Mouse (Mus musculus) heart, adult 2 months (tissue): Measurements from ENCODE around the gene Nipsnap3b. TPM values are rescaled to one million over a fixed set of nuclear protein-coding genes. Genes with fewer than 3 reads are reported as not detected.

Experiments
- DNase-seq, 2 experiments: peaks; one replicate each; pipeline ENCODE4 v3.0.0; 2021
- H3K27ac ChIP-seq: fragments of 200-600 bp; 2 replicates; pipeline ENCODE4 v1.8.1; 2022
- H3K27me3 ChIP-seq: fragments of 200-500 bp; 2 replicates; pipeline ENCODE4 v1.6.1; 2012; ENCODE audit warnings: mild to moderate bottlenecking, low read length, inconsistent platforms, mixed read lengths; ENCODE audit not compliant: control insufficient read depth, insufficient read depth
- H3K36me3 ChIP-seq: fragments of 200-500 bp; 2 replicates; pipeline ENCODE4 v1.6.1; 2012; ENCODE audit warnings: low read length, inconsistent platforms; ENCODE audit not compliant: control insufficient read depth, insufficient read depth
- H3K4me1 ChIP-seq: fragments of 200-500 bp; 2 replicates; pipeline ENCODE4 v1.6.1; 2011; ENCODE audit warnings: low read length; ENCODE audit not compliant: control insufficient read depth, insufficient read depth
- H3K4me3 ChIP-seq: fragments of 200-600 bp; 2 replicates; pipeline ENCODE4 v1.8.1; 2022
- H3K79me2 ChIP-seq: fragments of 200-500 bp; replicated peaks from 2 replicates; pipeline ENCODE4 v1.6.1; 2012; ENCODE audit warnings: mild to moderate bottlenecking, inconsistent platforms, low read length, moderate library complexity, mixed read lengths; ENCODE audit not compliant: control insufficient read depth, insufficient read depth
- H3K9ac ChIP-seq: fragments of 200-500 bp; 2 replicates; pipeline ENCODE4 v1.6.1; 2012; ENCODE audit warnings: low read depth, mild to moderate bottlenecking, control low read depth, inconsistent platforms, low read length, mixed read lengths
- CTCF ChIP-seq: fragments of 200-600 bp; IDR thresholded peaks from 2 replicates; pipeline ENCODE4 v1.8.1; 2022; ENCODE audit warnings: antibody characterized with exemption, mild to moderate bottlenecking, moderate library complexity
- EP300 ChIP-seq: fragments of 200-500 bp; IDR thresholded peaks from 2 replicates; pipeline ENCODE4 v1.6.1; 2011; ENCODE audit warnings: low read depth, low read length, control low read depth; ENCODE audit not compliant: insufficient read depth
- POLR2A ChIP-seq: fragments of 200-500 bp; IDR thresholded peaks from 2 replicates; pipeline ENCODE4 v1.6.1; 2011; ENCODE audit warnings: mild to moderate bottlenecking, low read depth, low read length, control low read depth; ENCODE audit not compliant: insufficient read depth
- WGBS: fragments of 180-500 bp; shearing (Covaris S2); methylation state at CpG from one replicate; pipeline ENCODE4 v1.1.7; 2018; 5-methylcytosine and 5-hydroxymethylcytosine counted together
- intact Hi-C: fragments of 180-260 bp; cut with DNase I; formaldehyde crosslinking; loops from one replicate; pipeline ENCODE4 v1.15.1; 2025
- long read RNA-seq: library from polyadenylated mRNA; stranded (forward); transcript quantifications from one replicate; pipeline ENCODE4 v2.0.0, GENCODE M21; 2021
- polyA plus RNA-seq: library from polyadenylated mRNA; depleted of rRNA; stranded (reverse); fragments of >200 nt; gene quantifications from 2 replicates; pipeline ENCODE4 v1.2.3, GENCODE M21; 2012; rRNA removed
- total RNA-seq, 2 experiments: library from RNA; stranded (reverse); gene quantifications; 2 replicates each; pipeline ENCODE4 v1.2.3; 2021

The Nipsnap3b gene
- total RNA-seq = 1 to 10 TPM; 4.6 to 5.3 TPM
- polyA plus RNA-seq = 6.7 and 11.0 TPM in 2 replicates
- long read RNA-seq, transcript Nipsnap3b-201 (6 exons, 1,552 nt) = major isoform, 11 of 12 reads
- long read RNA-seq, partial matches to known transcripts = 1 of 12 reads
- long read RNA-seq, other reads (novel, unspliced or antisense) = 0 of 12 reads

GRCm38 (mm10) chr4:53011732-53012361 lies at the start of gene Nipsnap3b:
Gene Nipsnap3b (plus strand): TSS chr4:53011880.
- Histone ChIP-seq H3K27me3 (no peaks in the 10 kb centered on the region), H3K4me1 (no peaks in the 10 kb centered on the region; the same call in 1 of the 2 replicates), H3K36me3 (no peaks in the 10 kb centered on the region), H3K9ac (peak within 1 kb of the TSS; percentile 66), H3K79me2 (no peaks in the 10 kb centered on the region), H3K4me3 (peak within 1 kb of the TSS; percentile 73), H3K27ac (peak within 1 kb of the TSS; percentile 86)
- intact Hi-C loops = loop anchor here (5.0 kb wide), 1 partner anchor 430 kb away; the partner anchor contains the start of gene Slc44a1
- under 1% methylated on average over 62 of the region's 63 CpGs for WGBS
- peak; percentile 71 for TF ChIP-seq POLR2A
- TF ChIP-seq EP300 = 0 out of 2 replicates have a peak, but pooled peaks have one; percentile 36
- TF ChIP-seq CTCF = no peak
- peak; percentile 93 to 96 for DNase-seq

GRCm38 (mm10) chr4:52964247-52964646 lies 47.4 kb upstream of the Nipsnap3b start, which contains the start of gene Olfr270:
Gene Olfr270 (plus strand): TSS chr4:52964547.
- H3K27ac ChIP-seq = no peak within 1 kb of the TSS
- TF ChIP-seq EP300 (no peak), POLR2A (no peak), CTCF (no peak)
- H3K4me3 ChIP-seq = no peak within 1 kb of the TSS
- no peaks in the 10 kb centered on the region for H3K27me3 ChIP-seq
- intact Hi-C loops = no loop called here
- H3K9ac ChIP-seq = no peak within 1 kb of the TSS
- no peaks in the 10 kb centered on the region for H3K36me3 ChIP-seq
- no peaks in the 10 kb centered on the region for H3K79me2 ChIP-seq
- no peak for DNase-seq
- no peaks in the 10 kb centered on the region for H3K4me1 ChIP-seq

GRCm38 (mm10) chr4:52985216-52985615 lies 26.5 kb upstream of the Nipsnap3b start:
- Histone ChIP-seq H3K9ac (no peak overlapping the region), H3K27me3 (no peaks in the 10 kb centered on the region), H3K79me2 (no peaks in the 10 kb centered on the region), H3K27ac (no peak overlapping the region), H3K4me3 (no peak overlapping the region), H3K4me1 (no peaks in the 10 kb centered on the region), H3K36me3 (no peaks in the 10 kb centered on the region)
- no peak for DNase-seq
- TF ChIP-seq POLR2A (no peak), CTCF (peak; percentile 43)
- 64% methylated on average over 2 of the region's 2 CpGs for WGBS
- intact Hi-C loops = no loop called here

GRCm38 (mm10) chr4:52986266-52986665 lies 25.4 kb upstream of the Nipsnap3b start:
- Histone ChIP-seq H3K79me2 (no peaks in the 10 kb centered on the region), H3K9ac (no peak overlapping the region), H3K4me3 (no peak overlapping the region), H3K4me1 (no peaks in the 10 kb centered on the region), H3K27ac (no peak overlapping the region), H3K27me3 (no peaks in the 10 kb centered on the region), H3K36me3 (no peaks in the 10 kb centered on the region)
- WGBS = 82% methylated on average over 2 of the region's 2 CpGs
- no peak for DNase-seq
- intact Hi-C loops = no loop called here
- TF ChIP-seq POLR2A (no peak), CTCF (no peak)

GRCm38 (mm10) chr4:52989248-52989647 lies 22.4 kb upstream of the Nipsnap3b start, which contains the start of gene Nipsnap3a:
Gene Nipsnap3a (plus strand): TSS chr4:52989272.
- intact Hi-C loops = no loop called here
- DNase-seq = peak in 1 of 2 experiments; percentile 6
- 27% methylated on average over 12 of the region's 12 CpGs for WGBS
- Histone ChIP-seq H3K4me1 (no peaks in the 10 kb centered on the region), H3K4me3 (no peak within 1 kb of the TSS), H3K79me2 (no peaks in the 10 kb centered on the region), H3K27me3 (no peaks in the 10 kb centered on the region), H3K9ac (no peak within 1 kb of the TSS), H3K27ac (no peak within 1 kb of the TSS), H3K36me3 (no peaks in the 10 kb centered on the region)
- TF ChIP-seq POLR2A = no peak
- TF ChIP-seq EP300 = no peak
- no peak for TF ChIP-seq CTCF

- Histone ChIP-seq H3K4me1 (no peaks in the 10 kb centered on the region), H3K9ac (no peak overlapping the region), H3K79me2 (no peaks in the 10 kb centered on the region), H3K4me3 (no peak overlapping the region), H3K27me3 (no peaks in the 10 kb centered on the region), H3K36me3 (no peaks in the 10 kb centered on the region), H3K27ac (no peak overlapping the region)
- intact Hi-C loops = no loop called here
- TF ChIP-seq POLR2A (no peak), EP300 (no peak), CTCF (no peak)
- no peak for DNase-seq
- WGBS = 89% methylated on average over 6 of the region's 6 CpGs
Observed at GRCm38 (mm10) chr4:52999449-52999848, 12.2 kb upstream of the Nipsnap3b start.
